Mouse (Mus musculus) adrenal gland, adult (tissue): ENCODE results near the gene Pdhb.
"Not testable (repeated sequence)": the region's sequence is repeated elsewhere in the genome, so short reads cannot be mapped to it uniquely, and the experiment has no call there.

Source experiments
- DNase-seq, 2 experiments: peaks; one replicate each; pipeline ENCODE4 v3.0.0; 2022 to 2023; ENCODE audit warnings: low spot score in 1 of 2; ENCODE audit not compliant: inconsistent age in 2 of 2

The Pdhb gene

GRCm38 (mm10) chr14:8139724-8140710, 32.8 kb downstream of the Pdhb start:
- DNase-seq, result no peak

- DNase-seq, result no peak
These were observed 37.7 kb downstream of the Pdhb start for GRCm38 (mm10) chr14:8135130-8135529.

DNA sequence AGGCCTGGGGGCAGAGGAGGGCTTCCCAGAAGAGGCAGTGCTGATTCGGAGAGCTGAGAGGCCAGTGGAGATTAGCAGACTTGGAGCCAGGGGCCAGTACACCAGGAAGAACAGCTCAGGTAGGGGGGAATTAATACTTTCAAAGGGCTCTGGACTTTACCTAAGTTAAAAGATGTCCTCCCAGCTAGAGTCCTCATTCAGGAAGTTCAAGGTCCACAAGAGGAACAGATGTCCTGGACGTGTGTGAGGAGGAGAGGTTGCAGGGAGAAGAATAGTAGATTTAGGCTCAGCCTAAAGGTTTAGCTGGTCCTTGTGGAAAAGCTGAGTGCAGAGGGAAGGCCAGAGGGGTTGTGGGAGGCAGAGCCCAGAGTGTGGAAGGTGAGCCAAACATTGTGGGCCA, 38.6 kb downstream of the Pdhb start:
- no peak for DNase-seq

DNA sequence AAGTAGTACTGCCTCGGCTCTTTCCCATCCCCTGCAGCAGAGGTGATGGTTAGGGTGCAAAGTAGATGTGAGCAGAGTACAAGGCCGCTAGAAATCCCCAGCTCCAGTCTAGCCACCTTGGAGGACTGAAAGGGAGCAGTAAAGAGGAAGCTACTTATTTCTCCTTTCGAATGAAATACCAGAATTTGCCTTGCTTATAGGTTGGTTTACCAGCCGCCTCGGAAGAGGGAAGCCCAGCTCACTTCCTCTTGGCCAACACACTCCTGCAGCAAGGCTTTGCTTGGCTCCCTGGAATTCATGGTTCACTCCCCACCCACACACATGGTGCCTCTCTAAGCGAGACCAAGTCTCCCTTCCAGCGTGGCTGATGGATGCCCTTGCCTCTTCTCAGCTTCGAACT, 40.0 kb downstream of the Pdhb start:
- DNase-seq, result no peak

- DNase-seq, result no peak
These were observed 44.9 kb downstream of the Pdhb start for GRCm38 (mm10) chr14:8127971-8128370.

GRCm38 (mm10) chr14:8124046-8124881, 48.6 kb downstream of the Pdhb start:
- DNase-seq, result peak in 1 of 2 experiments; percentile 35

DNA sequence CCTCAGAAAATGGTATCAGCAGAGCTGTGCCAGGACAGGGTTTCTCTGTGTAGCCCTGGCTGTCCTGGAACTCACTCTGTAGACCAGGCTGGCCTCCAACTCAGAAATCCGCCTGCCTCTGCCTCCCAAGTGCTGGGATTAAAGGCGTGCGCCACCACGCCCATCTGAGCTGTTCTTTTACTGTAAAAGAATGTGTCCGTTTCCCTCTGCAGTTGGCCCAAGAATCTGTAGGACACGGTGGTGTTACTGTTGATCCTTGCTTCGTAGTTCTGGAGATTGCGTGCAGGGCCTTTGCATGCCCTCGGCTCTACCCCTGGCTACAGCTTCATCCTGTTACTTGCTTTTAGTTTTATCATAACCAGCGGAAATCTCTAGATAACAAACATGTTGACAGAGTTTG, 49.2 kb downstream of the Pdhb start:
- not testable (repeated sequence) for DNase-seq

GRCm38 (mm10) chr14:8123141-8123540, 49.7 kb downstream of the Pdhb start:
- no peak for DNase-seq

DNA sequence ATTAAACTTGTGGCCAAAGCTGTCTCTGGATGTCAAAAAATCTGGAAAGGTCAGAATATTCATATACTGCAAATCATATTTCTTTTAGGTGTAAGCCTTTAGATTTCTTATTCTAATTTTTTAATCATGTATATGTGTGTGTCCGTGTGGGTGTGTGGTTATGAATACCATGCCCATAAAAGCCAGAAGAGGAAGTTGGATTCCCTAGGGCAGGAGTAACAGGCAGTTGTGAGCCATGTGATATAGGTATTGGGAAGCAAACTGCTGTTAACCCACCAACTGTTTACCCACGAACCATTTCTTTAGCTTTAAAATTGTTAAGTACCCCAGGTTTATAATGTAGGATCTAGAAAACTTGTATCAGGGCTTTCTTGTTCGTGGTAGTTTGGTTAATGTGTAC, 52.9 kb downstream of the Pdhb start:
- DNase-seq, result no peak

DNA sequence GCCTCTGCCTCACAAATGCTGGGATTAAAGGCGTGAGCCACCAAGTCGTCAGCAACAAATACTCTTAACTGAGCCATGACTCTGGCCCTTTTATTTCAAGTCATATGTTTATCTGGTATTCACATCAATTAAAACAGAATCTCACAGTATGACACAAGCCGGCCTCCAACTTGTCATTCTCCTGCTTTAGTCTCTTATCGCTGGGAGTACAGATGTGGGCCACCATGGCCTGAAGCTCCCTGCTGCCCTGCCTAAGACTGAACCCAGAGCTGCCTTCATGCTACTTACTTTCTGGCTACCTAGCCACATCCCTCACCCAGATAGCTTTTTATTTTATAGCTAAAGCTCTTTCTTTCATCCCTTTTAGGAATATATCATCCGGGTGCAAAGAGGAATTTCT, 53.4 kb downstream of the Pdhb start:
- DNase-seq, result no peak

- DNase-seq, result no peak
These were observed 55.5 kb downstream of the Pdhb start for GRCm38 (mm10) chr14:8117371-8117770.
